Mouse (Mus musculus): Measurements from ENCODE around the gene 4930402F06Rik.
A peak's percentile ranks its signal among the peaks of the same experiment; 100 is the strongest.

4930402F06Rik gene

GRCm38 (mm10) chr2:35416473-35416872, 19.5 kb upstream of the 4930402F06Rik start:
- DNase-seq (ENCODE audit: low spot score in 2 of 2): no peak

GRCm38 (mm10) chr2:35412810-35413209, 15.8 kb upstream of the 4930402F06Rik start:
- DNase-seq (ENCODE audit: low spot score in 2 of 2): no peak

GRCm38 (mm10) chr2:35412246-35412645, 15.3 kb upstream of the 4930402F06Rik start:
- DNase-seq (ENCODE audit: low spot score in 2 of 2): no peak

- no peak for DNase-seq (ENCODE audit: low spot score in 2 of 2)
Observed at GRCm38 (mm10) chr2:35411640-35412190, 14.7 kb upstream of the 4930402F06Rik start.

- DNase-seq (ENCODE audit: low spot score in 2 of 2): no peak
Observed at GRCm38 (mm10) chr2:35409466-35409865, 12.5 kb upstream of the 4930402F06Rik start.

- no peak for DNase-seq (ENCODE audit: low spot score in 2 of 2)
Observed at GRCm38 (mm10) chr2:35408409-35409110, 11.6 kb upstream of the 4930402F06Rik start.

- no peak for DNase-seq (ENCODE audit: low spot score in 2 of 2)
Observed at GRCm38 (mm10) chr2:35407878-35408277, 10.9 kb upstream of the 4930402F06Rik start.

- DNase-seq (ENCODE audit: low spot score in 2 of 2): no peak
Observed at GRCm38 (mm10) chr2:35407266-35407665, 10.3 kb upstream of the 4930402F06Rik start.

GRCm38 (mm10) chr2:35406611-35407010, 9.6 kb upstream of the 4930402F06Rik start:
- DNase-seq (ENCODE audit: low spot score in 2 of 2): no peak

- no peak for DNase-seq (ENCODE audit: low spot score in 2 of 2)
Observed at GRCm38 (mm10) chr2:35402391-35402790, 5.4 kb upstream of the 4930402F06Rik start.

- DNase-seq (ENCODE audit: low spot score in 2 of 2): no peak
Observed at GRCm38 (mm10) chr2:35400739-35401138, 3.8 kb upstream of the 4930402F06Rik start.

GRCm38 (mm10) chr2:35398184-35398828, 1.3 kb upstream of the 4930402F06Rik start:
- DNase-seq (ENCODE audit: low spot score in 2 of 2): no peak

GRCm38 (mm10) chr2:35397590-35398173, 707 bp upstream of the 4930402F06Rik start:
- peak; percentile 40 to 58 for DNase-seq (ENCODE audit: low spot score in 2 of 2)

GRCm38 (mm10) chr2:35385441-35385871, 11.5 kb downstream of the 4930402F06Rik start:
- no peak for DNase-seq (ENCODE audit: low spot score in 2 of 2)

GRCm38 (mm10) chr2:35379306-35379705, 17.7 kb downstream of the 4930402F06Rik start:
- DNase-seq (ENCODE audit: low spot score in 2 of 2): no peak

GRCm38 (mm10) chr2:35377600-35377999, 19.4 kb downstream of the 4930402F06Rik start:
- no peak for DNase-seq (ENCODE audit: low spot score in 2 of 2)

- peak in 1 of 2 experiments; percentile 51 for DNase-seq (ENCODE audit: low spot score in 2 of 2)
Observed at GRCm38 (mm10) chr2:35373003-35373402, 24.0 kb downstream of the 4930402F06Rik start.

GRCm38 (mm10) chr2:35370686-35371085, 26.3 kb downstream of the 4930402F06Rik start:
- no peak for DNase-seq (ENCODE audit: low spot score in 2 of 2)

- no peak for DNase-seq (ENCODE audit: low spot score in 2 of 2)
Observed at GRCm38 (mm10) chr2:35367629-35368028, 29.3 kb downstream of the 4930402F06Rik start, which contains the start of gene 4930568D16Rik. TSS of gene 4930568D16Rik (minus strand) at chr2:35367729.

GRCm38 (mm10) chr2:35349184-35349583, 47.8 kb downstream of the 4930402F06Rik start:
- DNase-seq (ENCODE audit: low spot score in 2 of 2): no peak

GRCm38 (mm10) chr2:35345984-35346383, 51.0 kb downstream of the 4930402F06Rik start:
- DNase-seq (ENCODE audit: low spot score in 2 of 2): no peak

GRCm38 (mm10) chr2:35342605-35343004, 54.4 kb downstream of the 4930402F06Rik start:
- no peak for DNase-seq (ENCODE audit: low spot score in 2 of 2)
